In genomic region chr15:30374907-30375306, GRCm38 (mm10) we compare ENCODE assay signal across 18 mouse cellular contexts.
"Had no signal": no experiment of that assay in that cellular context is flagged by ENCODE, and none has a peak within 500 bp of the region (broad histone marks: within the 10 kb centered on the region; RNA-seq: fewer than 3 reads in every experiment).

No protein-coding gene starts in this region.

- H3K9ac ChIP-seq: kidney, embryonic 15.5 days; limb, embryonic 12.5 days; limb, embryonic 15.5 days; liver, embryonic 14.5 days; liver, postnatal 0 days; lung, embryonic 14.5 days had no signal

- ATAC-seq: liver, postnatal 0 days; lung, postnatal 0 days had no signal

- H3K27me3 ChIP-seq: kidney, embryonic 15.5 days; limb, embryonic 12.5 days; limb, embryonic 15.5 days had no signal

- DNase-seq: kidney, adult 11 months; kidney, adult 8-10 months; kidney, postnatal 14 days; kidney, postnatal 4 days; left cerebral cortex, postnatal 4 days; liver, postnatal 0 days; lung, embryonic 14.5 days; thymus, adult 2 months; thymus, postnatal 14 days; thymus, postnatal 4 days had no signal

- H3K4me1 ChIP-seq: kidney, embryonic 15.5 days; limb, embryonic 12.5 days; limb, embryonic 15.5 days had no signal

- H3K9me3 ChIP-seq: kidney, embryonic 15.5 days; limb, embryonic 12.5 days; limb, embryonic 15.5 days had no signal

- H3K36me3 ChIP-seq: kidney, embryonic 15.5 days; limb, embryonic 12.5 days; limb, embryonic 15.5 days had no signal

- H3K4me2 ChIP-seq: kidney, embryonic 15.5 days; limb, embryonic 12.5 days; limb, embryonic 15.5 days; liver, embryonic 11.5 days; lung, embryonic 14.5 days had no signal

- H3K27ac ChIP-seq: kidney, embryonic 15.5 days; limb, embryonic 12.5 days; limb, embryonic 15.5 days; liver, embryonic 14.5 days; macrophage; stomach, postnatal 0 days had no signal

- H3K4me3 ChIP-seq: kidney, embryonic 15.5 days; limb, embryonic 12.5 days; limb, embryonic 15.5 days had no signal
